Mouse (Mus musculus): ENCODE measurements around the gene Nmu.

The Nmu gene

DNA sequence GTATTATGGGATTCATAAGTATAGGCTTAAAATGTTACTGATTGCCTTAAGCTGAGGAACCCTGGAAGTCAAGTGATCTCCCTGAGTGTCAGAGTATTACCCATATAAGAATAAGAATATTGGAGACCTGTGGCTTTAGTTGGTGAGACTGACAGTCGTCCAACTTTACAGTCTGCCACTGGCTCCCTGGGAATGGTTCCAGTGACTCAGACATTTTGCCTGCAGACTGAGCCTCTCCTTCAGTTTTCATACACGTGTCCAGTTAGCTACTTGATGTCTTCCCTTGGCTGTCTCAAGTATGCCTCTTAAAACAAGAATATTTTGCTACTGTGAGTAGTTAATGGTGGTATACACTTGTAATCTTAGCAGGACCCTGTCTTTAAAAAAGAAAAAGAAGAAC lies 55.4 kb downstream of the Nmu start:
- no peak for DNase-seq

DNA sequence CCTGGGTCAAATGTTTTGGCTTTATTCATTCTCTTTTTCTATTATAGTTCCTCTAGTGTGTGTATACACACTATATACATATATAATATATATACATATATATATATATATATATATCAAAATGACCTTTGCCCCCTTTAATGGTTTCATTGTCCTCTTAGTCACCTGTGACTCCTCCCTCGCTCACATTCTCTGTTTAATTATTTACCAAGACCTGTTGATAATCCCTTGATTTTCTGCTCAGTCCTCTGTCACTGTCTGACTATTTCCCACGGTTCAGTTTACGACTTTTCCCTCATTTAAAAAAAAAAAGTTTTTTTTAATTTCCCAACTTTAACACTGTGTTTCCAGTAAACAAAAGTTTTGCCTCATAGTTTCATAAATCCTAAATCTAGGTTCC lies 57.3 kb downstream of the Nmu start:
- no peak for DNase-seq

DNA sequence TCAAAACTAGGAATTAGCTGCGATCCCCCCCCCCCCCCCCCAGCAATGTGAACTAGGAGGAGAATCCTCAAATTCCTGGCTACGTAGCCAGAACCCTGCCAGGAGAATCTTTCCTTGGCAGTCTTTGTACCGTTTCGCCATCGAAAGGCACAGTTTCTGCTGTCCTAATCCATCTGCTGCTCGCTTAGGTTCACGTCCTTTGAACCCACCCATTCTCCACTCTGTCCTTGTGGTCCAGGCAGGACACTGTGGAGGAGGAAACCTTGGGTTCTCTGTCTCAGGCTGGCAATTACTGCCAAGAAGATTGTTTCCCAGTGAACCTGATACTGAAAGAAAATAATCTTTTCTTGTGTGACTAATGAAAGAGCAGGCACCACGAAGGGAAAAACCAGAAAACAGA lies 58.0 kb downstream of the Nmu start:
- DNase-seq = no peak

DNA sequence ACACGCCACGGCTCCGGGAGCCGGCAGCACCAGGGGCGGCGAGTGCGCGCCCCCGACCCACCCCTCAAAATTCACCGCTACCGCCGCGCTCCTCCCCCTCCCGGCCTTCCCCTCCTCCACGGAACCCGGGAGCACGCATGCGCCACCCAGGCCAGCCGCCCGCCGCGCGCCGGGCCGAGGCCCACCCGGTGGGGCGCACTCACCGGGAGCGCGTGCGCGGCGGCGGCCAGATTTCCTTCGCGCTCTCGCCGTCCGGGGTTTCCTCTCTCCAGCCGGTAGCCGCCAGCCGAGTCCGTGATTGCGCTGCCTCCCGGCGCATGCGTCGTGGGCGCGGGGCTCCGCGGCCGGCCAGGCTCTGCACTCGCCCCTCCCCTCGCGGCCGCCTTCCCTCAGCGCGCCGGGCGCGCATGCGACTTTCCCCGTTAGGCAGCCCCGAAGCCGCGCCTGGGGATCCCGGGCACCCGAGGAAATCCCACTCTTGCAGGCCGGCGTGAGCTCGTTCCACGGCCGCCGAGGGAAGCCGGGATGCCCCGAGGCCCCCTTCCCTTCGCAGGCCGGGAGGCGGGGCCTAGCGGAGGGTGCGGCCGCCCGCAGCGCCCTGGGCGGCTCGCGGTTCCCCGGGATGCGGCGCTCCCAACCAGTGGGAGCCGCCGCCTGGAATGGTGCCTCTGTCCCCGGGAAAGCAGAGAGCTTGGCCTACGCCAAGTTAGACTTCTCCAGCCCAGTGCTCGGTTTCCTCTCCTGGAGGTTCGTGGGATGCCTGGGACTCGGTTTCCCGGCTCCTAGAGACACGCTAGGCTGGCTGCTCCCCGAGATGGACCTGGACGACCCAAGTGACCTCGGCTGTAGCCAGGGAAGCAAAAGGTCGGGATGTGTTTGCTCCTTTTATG lies 58.9 kb downstream of the Nmu start, which contains the start of gene Clock:
Gene Clock (minus strand): TSS at position 341 of the 890 bp plus-strand sequence.
- DNase-seq = peak; percentile 89

DNA sequence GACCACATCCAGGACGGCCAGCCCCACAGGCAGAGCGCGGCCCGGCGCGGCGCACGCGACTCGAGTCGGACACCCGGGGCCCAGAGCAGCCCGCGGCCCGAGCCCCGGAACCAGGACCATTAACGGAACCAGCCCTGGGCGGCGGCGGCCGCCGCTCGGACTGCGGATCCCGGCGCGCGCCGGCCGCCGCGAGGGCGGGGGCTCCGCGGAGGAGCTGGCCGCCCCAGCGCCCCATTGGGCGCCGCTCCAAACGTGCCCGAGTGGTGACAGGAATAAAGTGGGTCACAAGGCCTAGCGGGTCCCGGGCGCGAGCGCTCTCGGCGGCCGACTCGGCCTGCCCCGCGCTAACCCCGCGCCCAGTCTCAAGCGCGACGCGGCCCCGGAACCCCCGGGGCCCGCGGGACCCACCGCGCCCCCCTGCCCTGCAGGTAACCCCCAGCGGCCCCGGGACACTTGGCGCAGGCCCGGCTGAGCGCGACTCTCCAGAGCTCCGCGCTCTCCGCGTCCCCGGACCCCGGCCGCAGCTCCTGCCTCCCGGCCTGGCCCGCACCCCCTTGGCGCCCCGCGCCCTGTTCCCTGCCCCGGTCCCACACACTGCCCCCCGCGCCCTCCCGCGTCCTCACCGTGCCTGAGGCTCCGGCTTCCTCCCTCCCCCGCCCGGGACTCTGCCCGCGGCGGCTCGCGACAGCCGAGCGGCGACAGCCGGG lies 59.7 kb downstream of the Nmu start:
- peak; percentile 64 for DNase-seq

DNA sequence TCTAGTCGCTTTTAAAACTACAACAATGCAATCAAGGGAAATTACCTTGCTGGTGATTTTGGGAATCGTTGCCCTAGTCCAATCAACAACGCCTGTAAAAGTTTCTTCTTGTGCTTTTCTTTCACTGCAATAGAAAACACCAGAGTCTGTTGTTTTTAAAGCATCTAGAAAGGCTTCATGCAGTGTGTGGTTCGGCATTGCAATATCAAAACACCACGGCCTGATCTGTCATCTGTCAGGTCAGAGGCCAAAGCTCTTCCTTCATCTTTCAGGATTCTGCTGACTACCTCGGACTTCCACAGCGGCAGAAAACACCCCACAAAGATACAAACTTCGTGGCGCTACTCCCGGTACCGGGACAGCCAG lies 60.2 kb downstream of the Nmu start:
- DNase-seq = no peak

DNA sequence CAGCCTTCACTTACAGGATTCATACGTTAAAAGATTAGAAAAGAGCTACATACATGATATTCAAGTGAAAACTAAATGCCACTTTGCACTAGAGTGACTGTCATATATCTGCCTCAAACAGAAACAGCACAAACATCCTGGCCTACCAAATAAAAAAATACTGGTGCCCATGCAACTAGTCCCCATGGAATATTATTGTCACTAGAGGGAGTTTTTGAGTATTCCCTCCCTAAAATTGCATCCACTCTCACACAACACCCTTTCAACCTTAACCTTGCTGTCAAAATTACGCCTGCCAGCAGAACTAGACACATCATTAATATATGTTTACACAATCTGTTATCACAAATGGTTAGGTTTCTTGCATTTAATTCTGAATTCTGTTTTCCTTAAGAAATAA lies 61.6 kb downstream of the Nmu start:
- no peak for DNase-seq

DNA sequence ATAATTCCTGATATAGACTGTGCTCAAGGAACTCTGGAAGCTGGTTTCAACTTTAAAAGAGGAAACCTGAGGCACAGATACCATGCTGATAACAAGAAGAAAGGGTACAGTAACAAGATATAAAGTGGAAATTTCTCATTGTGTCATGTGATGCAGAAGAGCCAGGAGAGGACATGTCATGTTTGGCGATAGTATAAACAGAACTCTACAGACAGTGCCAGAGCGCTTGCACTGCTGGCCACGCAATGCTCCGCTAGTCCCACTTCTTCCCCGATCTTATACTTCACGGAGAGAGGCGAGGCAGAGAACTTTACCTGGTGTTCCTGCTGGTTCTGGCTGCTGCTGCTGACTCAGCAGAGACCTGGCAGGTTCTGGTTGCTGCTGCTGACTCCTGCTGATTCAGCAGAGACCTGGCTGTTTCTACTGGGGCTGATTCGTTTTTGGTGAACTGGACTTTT lies 74.3 kb downstream of the Nmu start:
- DNase-seq = no peak

DNA sequence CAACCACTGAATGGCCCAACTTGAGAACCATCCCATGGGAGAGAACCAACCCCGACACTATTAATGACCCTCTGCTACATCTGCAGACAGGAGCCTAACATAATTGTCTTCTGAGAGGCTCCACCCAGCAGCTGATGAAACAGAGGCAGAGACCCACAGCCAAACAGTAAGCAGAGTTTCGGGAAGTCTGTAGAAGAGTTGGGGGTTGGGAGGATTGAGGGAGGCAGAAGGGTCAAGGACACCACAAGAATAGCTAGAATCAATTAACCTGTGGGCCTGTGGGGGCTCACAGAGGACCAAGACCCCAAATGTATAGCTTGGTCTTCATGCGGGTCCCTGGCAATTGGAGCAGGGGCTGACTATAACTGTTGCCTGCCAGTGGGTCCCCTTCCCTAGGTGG lies 75.3 kb downstream of the Nmu start:
- DNase-seq = no peak

DNA sequence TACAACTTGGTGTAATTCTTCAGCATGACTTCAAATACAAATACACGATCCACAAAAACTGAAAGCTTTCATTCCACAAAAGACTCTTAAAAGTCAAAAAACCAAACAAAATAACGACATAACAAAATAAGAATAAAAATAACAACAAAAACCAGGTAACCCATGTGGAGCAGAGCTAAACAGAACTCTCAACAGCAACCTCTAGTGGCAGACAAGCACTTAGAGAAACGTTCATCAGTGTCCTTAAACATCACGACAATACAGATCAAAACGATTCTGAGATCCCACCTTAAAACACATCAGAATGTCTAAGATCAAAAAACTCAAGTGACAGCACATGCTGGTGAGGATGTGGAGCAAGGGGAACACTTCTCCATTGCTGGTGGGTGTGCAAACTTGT lies 76.5 kb downstream of the Nmu start:
- no peak for DNase-seq

DNA sequence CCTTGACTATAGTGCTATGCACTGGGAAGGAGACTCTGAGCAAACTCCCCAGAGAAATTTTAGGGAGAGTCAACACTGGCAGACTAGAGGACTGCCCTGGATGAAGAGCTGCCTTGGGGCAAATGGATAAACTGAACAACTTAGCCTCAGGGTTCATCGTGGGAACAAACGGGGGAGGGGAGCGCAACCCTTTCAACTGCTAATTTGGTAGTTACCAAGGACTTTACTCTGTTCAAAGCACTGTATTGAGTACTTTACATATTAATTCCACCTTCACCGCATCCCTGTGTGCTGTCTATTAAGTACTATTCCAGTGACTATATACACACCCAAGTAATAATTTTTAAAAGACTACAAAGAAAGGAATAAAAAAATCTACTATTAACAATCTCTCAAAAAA lies 77.9 kb downstream of the Nmu start:
- DNase-seq = no peak

DNA sequence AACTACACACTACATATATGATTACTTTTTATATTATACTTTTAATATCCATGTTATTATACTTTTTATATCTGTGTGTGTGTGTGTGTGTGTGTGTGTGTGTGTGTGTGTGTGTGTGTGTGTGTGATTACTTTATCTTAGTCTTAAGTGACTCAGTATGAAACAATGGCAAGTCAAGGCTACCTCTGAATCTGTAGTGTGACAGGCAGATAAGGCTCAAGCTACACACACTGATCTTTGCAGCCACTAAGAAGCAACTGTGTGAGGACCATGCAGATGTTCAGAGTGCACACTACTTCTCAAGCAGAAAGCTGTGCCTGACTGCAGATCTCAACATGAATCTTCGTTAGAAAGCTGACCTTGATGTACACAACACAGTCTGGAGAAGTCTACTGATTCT lies 79.7 kb downstream of the Nmu start:
- DNase-seq = no peak

All from layer of hippocampus, adult 9-11 months (tissue).